ENCODE assay signal across 10 mouse cellular contexts in genomic region chr12:83109891-83110630, GRCm38 (mm10).
DNase-seq lines count a peak whose midpoint lies in the region; ATAC-seq and TF ChIP-seq lines count a peak whose summit lies in the region.
"Had no signal": no experiment of that assay in that cellular context is flagged by ENCODE, and none has a peak within 500 bp of the region (broad histone marks: within the 10 kb centered on the region; RNA-seq: fewer than 3 reads in every experiment).

No protein-coding gene starts in this region.

- 67% methylated on average over 11 of the region's 11 CpGs for WGBS in midbrain, embryonic 11.5 days
- WGBS in midbrain, embryonic 10.5 days = 79% methylated on average over 11 of the region's 11 CpGs
- WGBS in midbrain, embryonic 16.5 days = 55% methylated on average over 11 of the region's 11 CpGs

- H3K9ac ChIP-seq in midbrain, embryonic 11.5 days (ENCODE audit: low read length) = no peak overlapping the region
- no peak overlapping the region for H3K9ac ChIP-seq in midbrain, embryonic 16.5 days (ENCODE audit: low read depth, low read length)
- H3K9ac ChIP-seq: limb, embryonic 13.5 days had no signal

- H3K27me3 ChIP-seq in midbrain, embryonic 11.5 days (ENCODE audit: control insufficient read depth, insufficient read depth, low read length) = no peaks in the 10 kb centered on the region
- H3K27me3 ChIP-seq in midbrain, embryonic 10.5 days (ENCODE audit: low read depth, poor library complexity, severe bottlenecking) = no peaks in the 10 kb centered on the region
- H3K27me3 ChIP-seq in midbrain, embryonic 16.5 days (ENCODE audit: control insufficient read depth, insufficient read depth, low read depth, low read length) = no peaks in the 10 kb centered on the region
- H3K27me3 ChIP-seq: CH12.LX had no signal

- peak; percentile 66 for DNase-seq in gastrocnemius, adult 2 months
- no peak for DNase-seq in gastrocnemius, postnatal 36 days
- peak; percentile 66 for DNase-seq in midbrain, embryonic 11.5 days (ENCODE audit: low spot score, missing footprints)
- no peak for DNase-seq in midbrain, embryonic 10.5 days (ENCODE audit: low spot score)
- peak; percentile 84 to 86 for DNase-seq in cerebellum, postnatal 25 days
- DNase-seq in lung, postnatal 4 days = no peak
- DNase-seq: lung, postnatal 14 days had no signal

- no peak overlapping the region for H3K4me2 ChIP-seq in midbrain, embryonic 11.5 days
- no peak overlapping the region for H3K4me2 ChIP-seq in midbrain, embryonic 16.5 days (ENCODE audit: low read length)
- H3K4me2 ChIP-seq: limb, embryonic 13.5 days had no signal

- H3K4me1 ChIP-seq in midbrain, embryonic 11.5 days (ENCODE audit: control insufficient read depth, insufficient read depth, low read length) = peaks cover 6% of the 10 kb centered on the region
- H3K4me1 ChIP-seq in midbrain, embryonic 10.5 days = peaks cover 36% of the 10 kb centered on the region
- peaks cover 12% of the 10 kb centered on the region for H3K4me1 ChIP-seq in midbrain, embryonic 16.5 days (ENCODE audit: control insufficient read depth, insufficient read depth, low read length)

- no peak for TF ChIP-seq CTCF in gastrocnemius, adult 2 months (IDR thresholded peaks at IDR 0.05)

- no peak for ATAC-seq in midbrain, embryonic 11.5 days (ENCODE audit: low FRiP score)
- ATAC-seq in midbrain, embryonic 16.5 days = peak; percentile 33; the same call in 1 of the 2 replicates

- H3K36me3 ChIP-seq in midbrain, embryonic 11.5 days (ENCODE audit: control insufficient read depth, insufficient read depth, low read length) = no peaks in the 10 kb centered on the region
- H3K36me3 ChIP-seq in midbrain, embryonic 10.5 days = no peaks in the 10 kb centered on the region
- no peaks in the 10 kb centered on the region for H3K36me3 ChIP-seq in midbrain, embryonic 16.5 days (ENCODE audit: control insufficient read depth, insufficient read depth, low read length)
- H3K36me3 ChIP-seq: limb, embryonic 13.5 days had no signal

- intact Hi-C loops in gastrocnemius, adult 2 months (cut with DNase I) = loop anchor here (10.0 kb wide), 1 partner anchor 225 kb away; no protein-coding TSS in a partner anchor
- intact Hi-C loops in gastrocnemius, postnatal 36 days (cut with DNase I) = loop anchor here (5.0 to 10.0 kb wide), 2 partner anchors 207 to 755 kb away; no protein-coding TSS in a partner anchor

- H3K4me3 ChIP-seq in gastrocnemius, adult 2 months = no peak overlapping the region
- no peak overlapping the region for H3K4me3 ChIP-seq in midbrain, embryonic 11.5 days (ENCODE audit: low read depth, low read length)
- H3K4me3 ChIP-seq in midbrain, embryonic 10.5 days = no peak overlapping the region
- H3K4me3 ChIP-seq in midbrain, embryonic 16.5 days (ENCODE audit: low read depth, low read length) = no peak overlapping the region
- H3K4me3 ChIP-seq: limb, embryonic 13.5 days had no signal

- H3K27ac ChIP-seq in gastrocnemius, adult 2 months = peak overlapping the region; percentile 48
- H3K27ac ChIP-seq in midbrain, embryonic 11.5 days (ENCODE audit: low read depth, low read length) = no peak overlapping the region
- no peak overlapping the region for H3K27ac ChIP-seq in midbrain, embryonic 10.5 days (replicated peaks)
- H3K27ac ChIP-seq in midbrain, embryonic 16.5 days (ENCODE audit: low read length) = peak overlapping the region; percentile 31; the same call in 1 of the 2 replicates
- H3K27ac ChIP-seq: limb, embryonic 13.5 days had no signal

- H3K9me3 ChIP-seq in midbrain, embryonic 11.5 days (ENCODE audit: control insufficient read depth, low read length) = no peaks in the 10 kb centered on the region
- H3K9me3 ChIP-seq in midbrain, embryonic 10.5 days (replicated peaks) = no peaks in the 10 kb centered on the region
- no peaks in the 10 kb centered on the region for H3K9me3 ChIP-seq in midbrain, embryonic 16.5 days (replicated peaks; ENCODE audit: control insufficient read depth, low read length, poor library complexity, severe bottlenecking)
- H3K9me3 ChIP-seq: limb, embryonic 13.5 days had no signal

Comparison
In these comparisons a context has a peak if more than half of its experiments do, and no peak if none do; other contexts are left out.
1. DNase-seq: peak in gastrocnemius, adult 2 months (single experiment), midbrain, embryonic 11.5 days (single experiment) and cerebellum, postnatal 25 days (2 of 2); none in gastrocnemius, postnatal 36 days (0 of 2), midbrain, embryonic 10.5 days (single experiment) and lung, postnatal 4 days (0 of 2).
2. H3K27ac ChIP-seq: peak in gastrocnemius, adult 2 months (single experiment) and midbrain, embryonic 16.5 days (single experiment); none in midbrain, embryonic 11.5 days (single experiment) and midbrain, embryonic 10.5 days (single experiment).